Mouse (Mus musculus): Measurements from ENCODE around the gene Kcnk18. TPM values are rescaled to one million over a fixed set of nuclear protein-coding genes. Genes with fewer than 3 reads are reported as not detected.

Kcnk18 gene
- polyA plus RNA-seq, 1 experiment from 2014 or later: not detected

- Histone ChIP-seq H3K9me3 (replicated peaks; ENCODE audit: control insufficient read depth, low read length) (no peaks in the 10 kb centered on the region), H3K4me2 (ENCODE audit: low read depth, low read length) (no peak overlapping the region), H3K27ac (replicated peaks; ENCODE audit: low read depth, low read length) (no peak overlapping the region), H3K36me3 (replicated peaks; ENCODE audit: control insufficient read depth, insufficient read depth, low read depth, low read length) (no peaks in the 10 kb centered on the region), H3K27me3 (ENCODE audit: control insufficient read depth, insufficient read depth, low read length) (peaks cover 4% of the 10 kb centered on the region; the same call in 1 of the 2 replicates), H3K9ac (replicated peaks; ENCODE audit: low read length) (no peak overlapping the region), H3K4me1 (ENCODE audit: control insufficient read depth, insufficient read depth, low read length) (no peaks in the 10 kb centered on the region), H3K4me3 (ENCODE audit: low read depth, low read length) (no peak overlapping the region)
- WGBS: 67% methylated on average over 6 of the region's 6 CpGs
- ATAC-seq (replicated peaks; ENCODE audit: insufficient number of reproducible peaks, low FRiP score, low TSS enrichment, low read depth) (no peak), DNase-seq (ENCODE audit: low spot score) (no peak)
These were observed 46.9 kb downstream of the Kcnk18 start for GRCm38 (mm10) chr19:59265907-59266306.

GRCm38 (mm10) chr19:59267417-59267963 lies 48.5 kb downstream of the Kcnk18 start:
- H3K27ac ChIP-seq (replicated peaks; ENCODE audit: low read depth, low read length): no peak overlapping the region
- H3K9me3 ChIP-seq (replicated peaks; ENCODE audit: control insufficient read depth, low read length): no peaks in the 10 kb centered on the region
- no peaks in the 10 kb centered on the region for H3K36me3 ChIP-seq (replicated peaks; ENCODE audit: control insufficient read depth, insufficient read depth, low read depth, low read length)
- H3K4me1 ChIP-seq (ENCODE audit: control insufficient read depth, insufficient read depth, low read length): no peaks in the 10 kb centered on the region
- DNase-seq (ENCODE audit: low spot score) (peak; percentile 55), ATAC-seq (replicated peaks; ENCODE audit: insufficient number of reproducible peaks, low FRiP score, low TSS enrichment, low read depth) (no peak)
- H3K27me3 ChIP-seq (ENCODE audit: control insufficient read depth, insufficient read depth, low read length): no peaks in the 10 kb centered on the region
- 13% methylated on average over 5 of the region's 5 CpGs for WGBS
- no peak overlapping the region for H3K9ac ChIP-seq (replicated peaks; ENCODE audit: low read length)
- no peak overlapping the region for H3K4me3 ChIP-seq (ENCODE audit: low read depth, low read length)
- H3K4me2 ChIP-seq (ENCODE audit: low read depth, low read length): no peak overlapping the region

DNA sequence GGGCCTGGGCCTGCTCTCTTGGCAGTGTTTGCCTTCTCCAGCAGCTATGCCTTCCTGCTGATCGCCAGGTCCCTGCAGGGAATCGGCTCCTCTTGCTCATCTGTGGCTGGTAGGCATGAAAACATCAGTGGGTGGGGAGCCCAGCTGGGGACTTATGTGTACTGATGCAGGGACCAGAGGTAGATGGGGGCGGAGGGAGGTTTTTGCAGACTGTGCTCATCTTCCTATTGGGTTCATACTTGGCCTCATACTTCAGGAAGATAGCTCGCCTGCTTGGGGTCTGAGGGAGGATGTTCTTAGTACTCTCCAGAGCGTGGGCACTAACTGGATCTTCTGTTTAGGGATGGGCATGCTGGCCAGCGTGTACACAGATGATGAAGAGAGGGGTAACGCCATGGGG lies 54.2 kb downstream of the Kcnk18 start:
- no peak overlapping the region for H3K27ac ChIP-seq (replicated peaks; ENCODE audit: low read depth, low read length)
- H3K9me3 ChIP-seq (replicated peaks; ENCODE audit: control insufficient read depth, low read length): no peaks in the 10 kb centered on the region
- DNase-seq (ENCODE audit: low spot score): no peak
- no peaks in the 10 kb centered on the region for H3K27me3 ChIP-seq (ENCODE audit: control insufficient read depth, insufficient read depth, low read length)
- no peak overlapping the region for H3K4me3 ChIP-seq (ENCODE audit: low read depth, low read length)
- H3K4me2 ChIP-seq (ENCODE audit: low read depth, low read length): no peak overlapping the region
- ATAC-seq (replicated peaks; ENCODE audit: insufficient number of reproducible peaks, low FRiP score, low TSS enrichment, low read depth): no peak
- H3K9ac ChIP-seq (replicated peaks; ENCODE audit: low read length): no peak overlapping the region
- WGBS: 78% methylated on average over 7 of the region's 7 CpGs
- H3K4me1 ChIP-seq (ENCODE audit: control insufficient read depth, insufficient read depth, low read length): no peaks in the 10 kb centered on the region
- H3K36me3 ChIP-seq (replicated peaks; ENCODE audit: control insufficient read depth, insufficient read depth, low read depth, low read length): no peaks in the 10 kb centered on the region

GRCm38 (mm10) chr19:59276354-59276753 lies 57.3 kb downstream of the Kcnk18 start:
- no peaks in the 10 kb centered on the region for H3K27me3 ChIP-seq (ENCODE audit: control insufficient read depth, insufficient read depth, low read length)
- H3K9me3 ChIP-seq (replicated peaks; ENCODE audit: control insufficient read depth, low read length): no peaks in the 10 kb centered on the region
- DNase-seq (ENCODE audit: low spot score) (no peak), ATAC-seq (replicated peaks; ENCODE audit: insufficient number of reproducible peaks, low FRiP score, low TSS enrichment, low read depth) (no peak)
- no peak overlapping the region for H3K9ac ChIP-seq (replicated peaks; ENCODE audit: low read length)
- H3K4me3 ChIP-seq (ENCODE audit: low read depth, low read length): no peak overlapping the region
- no peak overlapping the region for H3K27ac ChIP-seq (replicated peaks; ENCODE audit: low read depth, low read length)
- WGBS: 85% methylated on average over 7 of the region's 7 CpGs
- H3K4me2 ChIP-seq (ENCODE audit: low read depth, low read length): no peak overlapping the region
- H3K4me1 ChIP-seq (ENCODE audit: control insufficient read depth, insufficient read depth, low read length): no peaks in the 10 kb centered on the region
- no peaks in the 10 kb centered on the region for H3K36me3 ChIP-seq (replicated peaks; ENCODE audit: control insufficient read depth, insufficient read depth, low read depth, low read length)

DNA sequence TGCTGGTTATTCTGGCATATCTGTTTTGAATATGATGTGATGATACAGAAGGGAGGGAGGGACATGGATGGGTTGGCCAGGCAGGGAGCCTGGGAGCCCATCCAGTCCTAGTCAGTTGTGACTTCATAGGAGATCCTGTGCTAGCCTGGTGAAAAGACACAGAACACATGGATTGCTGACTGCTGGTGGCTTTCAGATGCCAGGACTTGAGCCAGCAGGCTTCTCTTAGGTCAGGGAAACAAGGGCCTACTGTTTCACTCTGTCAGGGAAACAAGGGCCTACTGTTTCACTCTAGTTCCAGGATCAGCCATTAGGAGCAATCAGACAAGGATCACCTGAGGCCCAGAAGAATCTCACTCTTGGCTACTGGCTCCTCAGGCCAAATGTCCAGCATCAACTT lies 61.8 kb downstream of the Kcnk18 start:
- Histone ChIP-seq H3K27ac (replicated peaks; ENCODE audit: low read depth, low read length) (no peak overlapping the region), H3K9me3 (replicated peaks; ENCODE audit: control insufficient read depth, low read length) (no peaks in the 10 kb centered on the region), H3K4me3 (ENCODE audit: low read depth, low read length) (no peak overlapping the region), H3K36me3 (replicated peaks; ENCODE audit: control insufficient read depth, insufficient read depth, low read depth, low read length) (no peaks in the 10 kb centered on the region), H3K4me2 (ENCODE audit: low read depth, low read length) (no peak overlapping the region), H3K27me3 (ENCODE audit: control insufficient read depth, insufficient read depth, low read length) (no peaks in the 10 kb centered on the region), H3K4me1 (ENCODE audit: control insufficient read depth, insufficient read depth, low read length) (no peaks in the 10 kb centered on the region), H3K9ac (replicated peaks; ENCODE audit: low read length) (no peak overlapping the region)
- ATAC-seq (replicated peaks; ENCODE audit: insufficient number of reproducible peaks, low FRiP score, low TSS enrichment, low read depth) (no peak), DNase-seq (ENCODE audit: low spot score) (no peak)

- Histone ChIP-seq H3K4me2 (ENCODE audit: low read depth, low read length) (no peak overlapping the region), H3K36me3 (replicated peaks; ENCODE audit: control insufficient read depth, insufficient read depth, low read depth, low read length) (no peaks in the 10 kb centered on the region), H3K9ac (replicated peaks; ENCODE audit: low read length) (no peak overlapping the region), H3K4me3 (ENCODE audit: low read depth, low read length) (no peak overlapping the region), H3K27me3 (ENCODE audit: control insufficient read depth, insufficient read depth, low read length) (no peaks in the 10 kb centered on the region), H3K27ac (replicated peaks; ENCODE audit: low read depth, low read length) (no peak overlapping the region), H3K9me3 (replicated peaks; ENCODE audit: control insufficient read depth, low read length) (no peaks in the 10 kb centered on the region), H3K4me1 (ENCODE audit: control insufficient read depth, insufficient read depth, low read length) (no peaks in the 10 kb centered on the region)
- 87% methylated on average over 3 of the region's 3 CpGs for WGBS
- no peak for DNase-seq (ENCODE audit: low spot score)
- ATAC-seq (replicated peaks; ENCODE audit: insufficient number of reproducible peaks, low FRiP score, low TSS enrichment, low read depth): no peak
These were observed 63.0 kb downstream of the Kcnk18 start for GRCm38 (mm10) chr19:59282001-59282400.

Other genes with a start within 250 kb of the Kcnk18 start
- gene Shtn1, start 143.1 kb upstream of the Kcnk18 start, polyA plus RNA-seq (2014; fragmentation: Nextera tagmentation; extraction: Ambion mirVana): 5.9 and 6.3 TPM in 2 replicates
- 2.2 and 2.6 TPM in 2 replicates for gene Vax1, start 49.2 kb upstream of the Kcnk18 start, polyA plus RNA-seq (2014; fragmentation: Nextera tagmentation; extraction: Ambion mirVana)
- gene Slc18a2, start 41.7 kb downstream of the Kcnk18 start, polyA plus RNA-seq (2014; fragmentation: Nextera tagmentation; extraction: Ambion mirVana): 11.9 and 14.0 TPM in 2 replicates
- 32.5 and 47.4 TPM in 2 replicates for gene Rps12-ps3, start 103.1 kb downstream of the Kcnk18 start, polyA plus RNA-seq (2014; fragmentation: Nextera tagmentation; extraction: Ambion mirVana)
- 17.0 and 18.0 TPM in 2 replicates for gene Pdzd8, start 126.6 kb downstream of the Kcnk18 start, polyA plus RNA-seq (2014; fragmentation: Nextera tagmentation; extraction: Ambion mirVana)
- 10.6 and 12.8 TPM in 2 replicates for gene Emx2, start 239.2 kb downstream of the Kcnk18 start, polyA plus RNA-seq (2014; fragmentation: Nextera tagmentation; extraction: Ambion mirVana)

Measured in embryonic facial prominence, embryonic 11.5 days (tissue).